Mouse (Mus musculus): ENCODE measurements at regions not wholly inside any gene's neighbourhood (a gene's known extent, or its start where the extent isn't known, plus 50 kb on each side); places are given as distances from the start of the nearest gene placed in this dataset.
A peak's percentile ranks its signal among the peaks of the same experiment; 100 is the strongest.

DNA sequence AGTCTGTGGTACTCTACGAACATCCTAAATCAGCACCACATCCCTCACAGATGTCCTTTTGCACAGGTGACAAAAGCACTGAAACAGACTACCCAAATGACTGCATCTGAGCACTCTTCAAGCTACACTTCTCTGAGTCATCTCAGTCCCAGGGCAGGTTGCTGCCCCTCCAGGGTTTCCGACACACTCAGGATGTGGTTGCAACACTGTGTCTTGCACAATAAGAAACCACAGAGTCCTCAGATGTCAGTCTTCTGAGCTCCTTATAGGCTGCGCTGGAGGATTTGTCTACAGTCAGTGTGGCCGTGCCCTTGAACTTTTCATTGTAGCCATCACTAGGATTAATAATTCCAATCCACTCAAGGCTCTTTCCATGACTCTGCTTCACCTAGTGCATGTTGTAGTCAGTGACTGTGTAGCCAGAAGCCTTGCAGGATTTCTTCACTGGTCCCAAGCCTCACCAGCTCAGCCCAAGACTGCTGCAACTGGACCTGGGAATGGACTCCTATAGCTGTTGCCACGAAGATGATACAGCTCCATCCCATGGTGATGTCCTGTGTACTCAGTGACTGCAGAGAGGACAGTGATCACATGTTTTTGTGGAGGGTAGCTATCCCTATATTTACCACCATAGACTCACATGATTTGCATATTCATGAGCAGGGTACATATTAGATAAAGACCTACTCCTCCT lies 1103.3 kb upstream of the Tenm3 start:
- no peak overlapping the region for H3K4me2 ChIP-seq
- 95% methylated on average over 5 of the region's 5 CpGs for WGBS

GRCm38 (mm10) chr8:49932124-49932523 lies 1088.4 kb upstream of the Tenm3 start:
- no peak overlapping the region for H3K4me2 ChIP-seq
- no peak for ATAC-seq (ENCODE audit: low FRiP score, low read depth)
- H3K27ac ChIP-seq (replicated peaks), result no peak overlapping the region
- H3K9ac ChIP-seq, result no peak overlapping the region
- 90% methylated on average over 6 of the region's 6 CpGs for WGBS
- no peaks in the 10 kb centered on the region for H3K9me3 ChIP-seq
- H3K4me3 ChIP-seq, result no peak overlapping the region
- no peaks in the 10 kb centered on the region for H3K27me3 ChIP-seq
- H3K4me1 ChIP-seq (replicated peaks), result no peaks in the 10 kb centered on the region
- no peaks in the 10 kb centered on the region for H3K36me3 ChIP-seq

More for the DNA sequence above, 1103.3 kb upstream of the Tenm3 start:
- no peaks in the 10 kb centered on the region for H3K4me1 ChIP-seq (replicated peaks)
- no peak overlapping the region for H3K27ac ChIP-seq (replicated peaks)
- no peak for ATAC-seq (ENCODE audit: low FRiP score, low read depth)
- H3K4me3 ChIP-seq, result no peak overlapping the region
- H3K9ac ChIP-seq, result no peak overlapping the region
- no peaks in the 10 kb centered on the region for H3K36me3 ChIP-seq
- H3K9me3 ChIP-seq, result no peaks in the 10 kb centered on the region
- no peaks in the 10 kb centered on the region for H3K27me3 ChIP-seq

DNA sequence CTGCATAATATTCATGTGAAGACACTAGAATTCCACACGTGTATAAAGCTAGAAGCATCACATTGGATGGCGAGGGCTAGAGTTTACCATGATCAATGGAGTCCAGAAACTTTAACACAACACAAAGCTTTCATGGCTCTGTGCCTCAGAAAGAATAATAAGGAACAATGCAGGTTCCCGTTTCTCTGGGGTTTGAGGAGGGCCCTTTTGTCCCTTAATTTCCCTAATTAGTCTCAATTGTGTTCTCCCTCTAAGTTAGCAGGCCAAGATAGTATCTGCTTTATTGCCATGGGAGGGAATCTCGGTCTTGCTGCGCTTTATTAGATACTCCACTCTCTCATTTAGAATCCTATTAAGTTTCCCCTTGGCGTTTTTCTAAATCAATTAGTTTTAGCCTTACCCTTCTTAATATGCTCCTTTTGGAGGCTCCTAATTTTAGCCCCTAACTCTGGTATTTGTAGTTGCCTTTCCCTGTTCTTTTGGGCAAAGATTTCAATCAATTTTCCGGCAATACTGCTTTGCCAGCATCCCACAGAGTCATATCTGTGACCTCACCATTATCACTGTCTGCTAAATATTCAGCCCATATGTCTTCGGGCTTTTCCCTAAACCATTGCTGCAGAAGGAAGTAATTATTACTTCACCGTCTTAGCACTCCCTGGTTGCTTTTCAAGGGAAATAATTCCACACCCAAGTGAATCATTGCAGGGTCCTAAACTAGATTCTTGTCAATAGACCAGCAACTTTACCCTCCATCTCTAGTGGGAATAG lies 1082.8 kb upstream of the Tenm3 start:
- no peak overlapping the region for H3K4me2 ChIP-seq
- peaks cover 6% of the 10 kb centered on the region; the same call in 1 of the 2 replicates for H3K4me1 ChIP-seq (replicated peaks)
- H3K36me3 ChIP-seq, result no peaks in the 10 kb centered on the region
- WGBS, result 19% methylated on average over 9 of the region's 9 CpGs
- no peak overlapping the region for H3K9ac ChIP-seq
- H3K9me3 ChIP-seq, result no peaks in the 10 kb centered on the region
- H3K27me3 ChIP-seq, result no peaks in the 10 kb centered on the region
- H3K4me3 ChIP-seq, result no peak overlapping the region
- H3K27ac ChIP-seq (replicated peaks), result no peak overlapping the region
- ATAC-seq (ENCODE audit: low FRiP score, low read depth), result no peak

DNA sequence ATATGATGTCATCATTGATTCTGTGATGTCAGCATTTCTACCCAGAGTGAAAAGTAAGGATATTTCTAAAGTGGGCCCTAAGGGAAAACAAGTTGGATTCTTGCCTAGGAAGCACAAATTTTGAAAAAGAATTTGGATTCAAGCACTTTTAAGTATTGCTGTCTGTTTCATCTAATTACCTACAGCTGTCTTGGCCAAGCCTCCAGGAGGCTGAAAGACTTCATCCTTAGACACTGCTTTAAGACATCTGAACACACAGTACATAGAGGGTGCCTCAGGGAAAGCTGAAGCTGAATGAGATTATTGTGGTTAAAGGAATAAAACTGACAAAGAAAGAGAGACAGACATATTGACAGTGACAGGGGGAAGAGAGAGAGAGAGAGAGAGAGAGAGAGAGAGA lies 1061.3 kb upstream of the Tenm3 start:
- Histone ChIP-seq H3K27ac (replicated peaks) (no peak overlapping the region), H3K4me2 (no peak overlapping the region), H3K4me1 (replicated peaks) (peaks cover 5% of the 10 kb centered on the region; the same call in 1 of the 2 replicates), H3K4me3 (no peak overlapping the region), H3K27me3 (no peaks in the 10 kb centered on the region), H3K9me3 (no peaks in the 10 kb centered on the region), H3K9ac (no peak overlapping the region), H3K36me3 (no peaks in the 10 kb centered on the region)
- ATAC-seq (ENCODE audit: low FRiP score, low read depth), result no peak

DNA sequence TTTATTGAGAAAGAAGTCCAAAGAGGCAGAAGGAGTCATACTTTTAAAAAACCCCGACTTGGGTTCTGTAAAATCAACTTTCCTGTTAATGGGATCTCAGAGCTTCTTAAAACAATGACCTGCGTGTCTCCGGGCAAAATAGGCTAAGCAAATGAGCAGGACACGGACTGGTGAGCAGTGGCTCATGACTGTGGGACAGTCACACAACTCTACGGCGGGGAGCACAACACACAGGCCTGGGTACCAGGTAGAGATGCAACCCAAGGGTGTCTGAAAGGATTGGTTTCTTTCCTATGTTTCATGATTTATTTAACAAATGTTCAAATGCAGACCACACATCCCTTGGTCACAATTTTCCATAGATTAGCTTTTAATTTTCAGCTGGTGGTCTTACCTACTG lies 1058.3 kb upstream of the Tenm3 start:
- no peaks in the 10 kb centered on the region for H3K27me3 ChIP-seq
- no peak for ATAC-seq (ENCODE audit: low FRiP score, low read depth)
- H3K27ac ChIP-seq (replicated peaks), result no peak overlapping the region
- no peaks in the 10 kb centered on the region for H3K9me3 ChIP-seq
- WGBS, result 33% methylated on average over 6 of the region's 6 CpGs
- no peak overlapping the region for H3K4me2 ChIP-seq
- no peak overlapping the region for H3K4me3 ChIP-seq
- no peak overlapping the region for H3K9ac ChIP-seq
- no peaks in the 10 kb centered on the region for H3K36me3 ChIP-seq
- H3K4me1 ChIP-seq (replicated peaks), result peaks cover 5% of the 10 kb centered on the region; the same call in 1 of the 2 replicates

DNA sequence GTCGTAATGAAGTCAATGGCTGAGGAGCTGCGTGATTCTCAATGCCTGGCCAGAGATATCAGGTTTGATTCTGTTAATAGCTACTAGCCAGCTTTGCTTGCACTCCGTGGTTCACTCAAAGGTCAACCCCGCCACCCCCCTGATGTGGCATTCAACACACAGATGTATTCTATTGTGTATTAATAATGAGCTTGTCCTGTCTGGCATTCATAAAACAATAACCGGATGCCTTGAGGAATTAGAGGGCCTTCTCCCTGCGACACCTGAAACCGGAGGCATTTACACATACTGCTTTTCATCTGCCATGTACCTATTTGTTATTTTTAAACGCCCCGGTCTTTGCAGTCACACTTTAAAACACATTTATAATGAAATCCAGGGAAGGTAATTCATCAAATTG lies 1057.8 kb upstream of the Tenm3 start:
- no peaks in the 10 kb centered on the region for H3K27me3 ChIP-seq
- H3K4me3 ChIP-seq, result no peak overlapping the region
- H3K36me3 ChIP-seq, result no peaks in the 10 kb centered on the region
- WGBS, result 15% methylated on average over 9 of the region's 9 CpGs
- H3K9me3 ChIP-seq, result no peaks in the 10 kb centered on the region
- no peak overlapping the region for H3K9ac ChIP-seq
- peaks cover 5% of the 10 kb centered on the region; the same call in 1 of the 2 replicates for H3K4me1 ChIP-seq (replicated peaks)
- H3K4me2 ChIP-seq, result peak overlapping the region; percentile 2; the same call in 1 of the 2 replicates
- H3K27ac ChIP-seq (replicated peaks), result no peak overlapping the region
- no peak for ATAC-seq (ENCODE audit: low FRiP score, low read depth)

Measured in hindbrain, embryonic 15.5 days (tissue).